Mouse (Mus musculus) intestine, embryonic 14.5 days (tissue): ENCODE data around the gene Aknad1. TPM values are rescaled to one million over a fixed set of nuclear protein-coding genes. Genes with fewer than 3 reads are reported as not detected.

ENCODE experiments used
- ATAC-seq: fragments of 200-750 bp; cut with Nextera tagmentation; replicated peaks from 2 replicates; pipeline ENCODE4 v1.8.0; 2017; ENCODE audit warnings: low read depth, moderate number of reproducible peaks, moderate TSS enrichment, moderate library complexity; ENCODE audit not compliant: low FRiP score, low TSS enrichment
- DNase-seq: peaks from one replicate; pipeline ENCODE4 v3.0.0-alpha.2; 2018; ENCODE audit warnings: low spot score
- H3K27ac ChIP-seq: fragments of 300-500 bp; sonication (generic); 2 replicates; pipeline ENCODE4 v1.5.1; 2014; ENCODE audit warnings: low read depth, mild to moderate bottlenecking, control low read depth
- H3K27me3 ChIP-seq: fragments of 300-500 bp; sonication (generic); replicated peaks from 2 replicates; pipeline ENCODE4 v1.6.1; 2014; ENCODE audit warnings: low read length, control low read depth; ENCODE audit not compliant: control insufficient read depth, insufficient read depth
- H3K36me3 ChIP-seq: fragments of 300-500 bp; sonication (generic); 2 replicates; pipeline ENCODE4 v1.6.1; 2014; ENCODE audit warnings: low read length, control low read depth; ENCODE audit not compliant: control insufficient read depth, insufficient read depth
- H3K4me1 ChIP-seq: fragments of 300-500 bp; sonication (generic); replicated peaks from 2 replicates; pipeline ENCODE4 v1.6.1; 2014; ENCODE audit warnings: low read length, control low read depth, mixed read lengths; ENCODE audit not compliant: control insufficient read depth, insufficient read depth
- H3K4me2 ChIP-seq: fragments of 300-500 bp; sonication (generic); 2 replicates; pipeline ENCODE4 v1.6.1; 2014; ENCODE audit warnings: low read length
- H3K4me3 ChIP-seq: fragments of 300-500 bp; sonication (generic); 2 replicates; pipeline ENCODE4 v1.5.1; 2014; ENCODE audit warnings: low read depth, low read length, control low read depth, mixed read lengths
- H3K9ac ChIP-seq: fragments of 300-500 bp; sonication (generic); 2 replicates; pipeline ENCODE4 v1.6.1; 2014; ENCODE audit warnings: mild to moderate bottlenecking, low read length
- H3K9me3 ChIP-seq: fragments of 300-500 bp; sonication (generic); 2 replicates; pipeline ENCODE4 v1.6.1; 2016; ENCODE audit warnings: low read length, control low read depth; ENCODE audit not compliant: control insufficient read depth
- WGBS: fragments of 180-500 bp; shearing (Covaris S2); extraction: QIAGEN DNeasy Blood & Tissue Kit; methylation state at CpG from one replicate; pipeline ENCODE4 v1.1.7; 2014; 5-methylcytosine and 5-hydroxymethylcytosine counted together
- polyA plus RNA-seq: library from polyadenylated mRNA; unstranded; fragments of >200 nt; fragmentation: Nextera tagmentation; extraction: Ambion mirVana; gene quantifications from 2 replicates; pipeline ENCODE4 v1.2.1, GENCODE M21; 2014

The Aknad1 gene
- polyA plus RNA-seq, 1 experiment from 2014 or later = 0.20 TPM

DNA sequence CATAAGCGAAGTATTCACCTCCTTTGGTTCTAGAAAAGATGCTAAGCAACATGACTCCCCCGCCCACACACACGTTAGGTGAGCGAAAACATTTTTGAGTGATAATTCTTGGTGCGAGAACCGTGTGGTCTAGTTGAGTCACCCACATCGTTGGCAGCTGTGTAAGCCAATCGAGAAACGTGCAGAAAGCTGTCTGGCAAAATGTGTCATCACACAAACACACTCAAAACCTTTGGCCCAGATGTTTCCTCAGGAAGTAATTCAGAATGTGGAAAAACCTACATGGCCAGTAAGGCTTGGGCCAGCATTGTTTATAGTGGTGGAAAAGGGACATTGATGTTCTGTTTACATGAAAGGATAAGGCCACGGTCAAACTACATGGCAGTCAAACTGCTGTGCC lies 28.0 kb downstream of the Aknad1 start:
- H3K4me3 ChIP-seq = no peak overlapping the region
- DNase-seq (no peak), ATAC-seq (no peak)
- 64% methylated on average over 10 of the region's 10 CpGs for WGBS
- no peaks in the 10 kb centered on the region for H3K27me3 ChIP-seq
- H3K36me3 ChIP-seq = no peaks in the 10 kb centered on the region
- H3K9me3 ChIP-seq = no peaks in the 10 kb centered on the region
- H3K9ac ChIP-seq = no peak overlapping the region
- H3K4me2 ChIP-seq = no peak overlapping the region
- H3K4me1 ChIP-seq = peaks cover 4% of the 10 kb centered on the region; the same call in 1 of the 2 replicates
- H3K27ac ChIP-seq = no peak overlapping the region

DNA sequence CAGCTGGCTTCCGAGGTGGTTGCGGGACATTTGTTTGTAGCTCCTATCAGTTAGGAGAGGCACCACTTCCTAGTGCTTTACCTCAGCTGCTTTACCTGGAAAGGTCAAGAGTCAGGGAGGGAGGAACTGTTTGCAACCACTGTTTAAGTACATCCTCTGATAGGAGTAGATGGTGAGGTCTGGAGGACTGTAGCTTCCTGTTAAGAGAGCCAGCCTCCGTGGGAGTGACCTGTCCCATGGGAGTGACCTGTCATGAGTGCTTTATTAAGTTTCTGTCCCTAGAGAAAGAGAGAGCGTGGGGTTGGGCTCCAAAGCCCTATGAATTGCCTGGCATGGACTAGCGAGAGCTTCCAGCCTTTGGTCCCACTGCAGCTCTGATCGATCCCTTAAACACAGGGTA lies 30.1 kb downstream of the Aknad1 start:
- Histone ChIP-seq H3K36me3 (no peaks in the 10 kb centered on the region), H3K9ac (no peak overlapping the region), H3K9me3 (no peaks in the 10 kb centered on the region), H3K4me3 (no peak overlapping the region), H3K27ac (no peak overlapping the region), H3K4me1 (peaks cover 4% of the 10 kb centered on the region; the same call in 1 of the 2 replicates), H3K4me2 (no peak overlapping the region), H3K27me3 (no peaks in the 10 kb centered on the region)
- ATAC-seq (no peak), DNase-seq (no peak)
- WGBS = 60% methylated on average over 6 of the region's 6 CpGs

DNA sequence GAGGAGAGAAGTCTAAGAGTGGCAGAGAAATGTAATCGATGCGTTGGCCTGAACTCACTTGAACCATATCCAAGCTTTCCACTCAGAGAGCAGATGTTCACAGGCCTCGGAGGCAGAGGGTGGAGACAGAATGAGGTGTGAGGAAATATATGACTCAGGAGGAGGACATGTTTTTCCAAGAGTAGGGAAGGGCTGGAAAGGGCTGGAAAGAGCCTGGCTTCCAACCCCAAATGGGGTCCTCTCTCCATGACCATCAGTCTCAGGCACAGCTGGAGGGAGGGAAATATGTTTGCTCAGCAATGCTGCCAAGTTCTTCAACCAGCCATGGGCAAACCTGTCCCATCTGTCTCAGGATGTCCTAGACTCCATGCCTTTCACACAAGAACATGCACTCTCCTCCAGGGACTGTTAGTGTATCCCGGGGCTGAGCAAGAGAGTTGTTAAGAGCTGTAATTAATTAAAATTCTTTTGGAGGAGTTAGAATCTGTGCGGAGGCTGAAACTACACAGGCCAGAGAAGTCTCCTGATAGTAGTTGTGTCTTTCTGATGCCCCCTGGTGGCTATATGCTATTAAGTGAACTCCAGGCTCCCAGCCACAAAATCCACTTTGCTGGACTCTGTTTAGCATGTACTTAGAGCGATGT lies 31.4 kb downstream of the Aknad1 start:
- Histone ChIP-seq H3K4me2 (no peak overlapping the region), H3K27me3 (no peaks in the 10 kb centered on the region), H3K9me3 (no peaks in the 10 kb centered on the region), H3K36me3 (no peaks in the 10 kb centered on the region), H3K4me1 (peaks cover 4% of the 10 kb centered on the region; the same call in 1 of the 2 replicates), H3K27ac (peak overlapping the region; percentile 66), H3K9ac (no peak overlapping the region), H3K4me3 (no peak overlapping the region)
- ATAC-seq (peak; percentile 79), DNase-seq (peak; percentile 79)
- 17% methylated on average over 6 of the region's 6 CpGs for WGBS

DNA sequence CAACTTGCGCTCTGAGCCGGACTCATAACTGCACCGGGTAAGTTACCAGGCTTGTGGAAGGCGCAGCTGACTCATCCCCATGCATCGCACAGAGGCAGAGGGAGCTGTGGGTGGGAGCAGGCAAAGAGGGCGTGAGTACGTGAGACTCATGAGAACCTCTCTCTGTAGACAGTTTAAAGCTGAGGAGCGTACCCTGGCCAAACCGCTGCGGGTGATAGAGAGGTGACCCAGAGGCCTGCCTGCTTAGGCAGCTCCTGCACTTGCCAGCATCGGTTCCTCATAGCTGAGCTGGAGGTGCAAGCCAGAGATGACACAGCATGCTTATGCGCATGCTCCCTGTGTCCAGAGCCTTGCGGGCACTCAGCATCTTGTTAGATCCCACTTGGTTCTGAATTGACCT lies 32.8 kb downstream of the Aknad1 start:
- Histone ChIP-seq H3K4me2 (no peak overlapping the region), H3K36me3 (no peaks in the 10 kb centered on the region), H3K4me3 (no peak overlapping the region), H3K9me3 (no peaks in the 10 kb centered on the region), H3K9ac (no peak overlapping the region), H3K27me3 (no peaks in the 10 kb centered on the region), H3K27ac (no peak overlapping the region), H3K4me1 (peaks cover 4% of the 10 kb centered on the region; the same call in 1 of the 2 replicates)
- no peak for ATAC-seq
- 82% methylated on average over 13 of the region's 13 CpGs for WGBS
- DNase-seq = no peak

DNA sequence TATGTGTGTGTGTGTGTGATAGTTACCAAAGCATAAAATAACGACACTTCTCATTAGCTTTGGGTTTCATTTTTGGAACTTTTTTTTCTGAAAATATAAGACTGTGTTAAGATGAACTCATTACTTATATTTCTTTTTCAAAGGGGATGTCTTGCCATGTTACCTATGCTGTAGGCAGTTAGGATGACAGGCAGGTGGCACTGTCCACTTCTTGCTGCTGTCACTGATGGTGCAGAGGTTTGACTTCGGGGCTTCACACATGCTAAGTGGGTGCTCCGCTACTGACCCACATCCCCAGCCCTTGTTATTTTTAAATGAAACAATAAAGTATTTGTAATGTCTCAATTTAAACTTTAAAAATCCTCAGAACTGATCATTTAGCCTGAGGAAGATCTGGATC lies 33.4 kb downstream of the Aknad1 start:
- ATAC-seq (no peak), DNase-seq (no peak)
- Histone ChIP-seq H3K4me1 (no peaks in the 10 kb centered on the region; the same call in 1 of the 2 replicates), H3K4me3 (no peak overlapping the region), H3K9ac (no peak overlapping the region), H3K9me3 (no peaks in the 10 kb centered on the region), H3K4me2 (no peak overlapping the region), H3K27me3 (no peaks in the 10 kb centered on the region), H3K36me3 (no peaks in the 10 kb centered on the region), H3K27ac (no peak overlapping the region)
- 83% methylated on average over 3 of the region's 3 CpGs for WGBS

DNA sequence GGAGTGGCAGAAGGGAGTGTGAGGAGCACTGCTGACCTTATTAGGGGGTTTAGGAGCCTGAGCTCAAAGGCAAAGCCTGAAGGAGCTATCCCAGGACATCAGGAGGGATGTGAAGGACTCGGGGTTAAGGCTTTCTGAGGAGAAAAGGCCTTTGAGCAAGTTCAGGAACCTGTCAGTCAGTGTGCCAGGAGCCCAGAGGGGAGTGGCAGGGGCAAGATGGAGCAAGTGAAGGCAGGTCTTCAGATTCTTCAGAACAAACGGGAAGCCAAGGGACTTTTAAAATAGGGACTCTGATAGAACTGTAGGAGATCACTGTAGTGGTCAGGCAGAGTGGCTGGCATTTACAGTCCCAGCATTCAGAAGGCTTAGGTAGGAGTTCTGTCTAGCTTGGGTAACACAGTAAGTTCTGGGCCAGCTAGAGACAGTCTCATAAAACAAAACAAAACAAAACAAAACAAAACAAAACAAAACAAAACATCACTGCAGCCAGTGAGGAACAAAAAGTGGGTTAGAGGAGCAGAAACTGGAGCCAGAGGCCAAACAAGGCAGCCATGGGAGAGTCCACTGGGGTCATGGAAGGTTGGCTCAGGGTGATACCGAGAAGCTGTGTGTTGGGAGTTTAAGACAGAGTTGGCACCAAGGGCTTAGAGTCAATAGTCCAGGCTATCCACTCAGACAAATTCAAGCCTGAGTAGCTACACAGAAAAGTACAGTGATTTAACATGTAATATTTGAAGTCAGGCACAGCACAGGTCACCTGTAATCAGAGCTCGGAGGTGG lies 39.5 kb downstream of the Aknad1 start:
- no peak overlapping the region for H3K4me2 ChIP-seq
- no peaks in the 10 kb centered on the region for H3K9me3 ChIP-seq
- no peaks in the 10 kb centered on the region for H3K27me3 ChIP-seq
- no peak overlapping the region for H3K27ac ChIP-seq
- ATAC-seq = no peak
- H3K4me1 ChIP-seq = peaks cover 13% of the 10 kb centered on the region; the same call in 1 of the 2 replicates
- H3K4me3 ChIP-seq = no peak overlapping the region
- no peak overlapping the region for H3K9ac ChIP-seq
- no peaks in the 10 kb centered on the region for H3K36me3 ChIP-seq
- 71% methylated on average over 4 of the region's 4 CpGs for WGBS
- no peak for DNase-seq

DNA sequence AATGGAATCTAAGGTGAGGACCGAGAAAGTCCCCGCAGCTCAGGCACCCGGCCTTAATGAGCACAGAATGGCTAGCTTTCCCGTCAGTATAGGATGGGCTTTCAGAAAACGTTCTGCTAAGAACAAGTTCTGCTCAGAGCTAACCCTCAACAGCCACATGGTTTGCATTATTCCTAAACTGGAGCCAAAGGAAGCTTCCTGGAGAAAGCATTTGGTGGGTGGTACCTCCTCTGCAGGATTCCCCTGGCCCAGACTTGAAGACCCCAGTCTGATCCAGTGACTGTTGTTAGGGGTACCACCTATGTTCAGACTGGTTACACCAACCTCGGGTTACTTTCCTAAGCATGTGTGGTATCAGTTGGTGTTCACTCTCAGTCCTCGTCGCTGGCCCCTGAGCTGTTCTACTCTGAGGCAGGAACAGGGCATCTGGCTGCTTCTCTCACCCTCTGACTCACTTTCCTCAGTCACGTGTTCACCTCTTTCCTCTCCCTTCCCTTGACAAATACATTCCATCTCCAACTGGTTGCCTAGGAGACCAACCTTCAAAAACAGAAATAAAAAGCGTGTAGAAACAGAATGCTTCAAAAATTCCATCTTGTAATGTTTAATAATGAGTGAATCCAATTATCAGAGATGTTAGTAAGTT lies 41.9 kb downstream of the Aknad1 start:
- Histone ChIP-seq H3K27me3 (no peaks in the 10 kb centered on the region), H3K4me1 (peaks cover 13% of the 10 kb centered on the region; the same call in 1 of the 2 replicates), H3K36me3 (no peaks in the 10 kb centered on the region), H3K27ac (peak overlapping the region; percentile 45), H3K9me3 (no peaks in the 10 kb centered on the region), H3K4me2 (no peak overlapping the region), H3K4me3 (no peak overlapping the region), H3K9ac (no peak overlapping the region)
- 72% methylated on average over 10 of the region's 10 CpGs for WGBS
- peak; percentile 50; the same call in 1 of the 2 replicates for ATAC-seq
- DNase-seq = no peak

DNA sequence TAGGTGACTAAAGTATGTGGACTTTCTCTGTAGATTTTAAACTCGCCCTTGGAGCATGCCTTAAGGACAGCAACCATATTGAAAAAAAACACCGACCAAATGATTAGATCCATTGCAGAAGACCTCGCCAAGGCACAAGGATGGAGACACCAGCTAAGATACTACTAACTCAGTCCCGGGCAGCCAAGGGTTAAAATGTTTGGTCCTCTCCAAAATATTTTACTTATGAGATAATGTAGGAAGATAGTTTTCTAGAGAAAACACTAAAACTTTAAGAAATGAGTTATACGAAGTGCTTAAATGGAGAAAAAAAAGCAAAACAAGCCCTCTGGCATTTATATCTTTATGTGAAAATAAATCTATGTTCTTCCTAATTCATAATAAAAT lies 42.4 kb downstream of the Aknad1 start:
- Histone ChIP-seq H3K9me3 (no peaks in the 10 kb centered on the region), H3K4me2 (no peak overlapping the region), H3K4me1 (peaks cover 13% of the 10 kb centered on the region; the same call in 1 of the 2 replicates), H3K27ac (0 out of 2 replicates have a peak overlapping the region, but pooled peaks have one; percentile 45), H3K4me3 (no peak overlapping the region), H3K9ac (no peak overlapping the region), H3K36me3 (no peaks in the 10 kb centered on the region), H3K27me3 (no peaks in the 10 kb centered on the region)
- WGBS = 78% methylated on average over 5 of the region's 5 CpGs
- DNase-seq = no peak
- ATAC-seq = no peak
